Mouse (Mus musculus): ENCODE measurements at regions not wholly inside any gene's neighbourhood (a gene's known extent, or its start where the extent isn't known, plus 50 kb on each side); places are given as distances from the start of the nearest gene placed in this dataset.
A peak's percentile ranks its signal among the peaks of the same experiment; 100 is the strongest.

GRCm38 (mm10) chr11:34153749-34154525, 54.0 kb downstream of the Foxi1 start:
- TF ChIP-seq CTCF (IDR thresholded peaks at IDR 0.05; ENCODE audit: extremely low read depth, insufficient read depth, low read length) (no peak), POLR2A (IDR thresholded peaks at IDR 0.05; ENCODE audit: extremely low read depth, insufficient read depth, low read length) (no peak)
- Histone ChIP-seq H3K27ac (ENCODE audit: insufficient read depth, low read length) (no peak overlapping the region), H3K4me1 (ENCODE audit: control insufficient read depth, insufficient read depth, low read length) (no peaks in the 10 kb centered on the region), H3K4me3 (ENCODE audit: insufficient read depth, low read length) (no peak overlapping the region)

- TF ChIP-seq POLR2A (IDR thresholded peaks at IDR 0.05; ENCODE audit: extremely low read depth, insufficient read depth, low read length) (no peak), CTCF (IDR thresholded peaks at IDR 0.05; ENCODE audit: extremely low read depth, insufficient read depth, low read length) (peak; percentile 83)
- H3K4me3 ChIP-seq (ENCODE audit: insufficient read depth, low read length) = no peak overlapping the region
- no peaks in the 10 kb centered on the region for H3K4me1 ChIP-seq (ENCODE audit: control insufficient read depth, insufficient read depth, low read length)
- no peak overlapping the region for H3K27ac ChIP-seq (ENCODE audit: insufficient read depth, low read length)
Measured at GRCm38 (mm10) chr11:34149370-34149976, 51.1 kb upstream of the 4930469K13Rik start.

Measured in cortical plate, adult 2 months (tissue).